Mouse (Mus musculus): ENCODE results near the gene Khdrbs2. TPM values are rescaled to one million over a fixed set of nuclear protein-coding genes. Genes with fewer than 3 reads are reported as not detected.
"Not testable (repeated sequence)": the region's sequence is repeated elsewhere in the genome, so short reads cannot be mapped to it uniquely, and the experiment has no call there.

Khdrbs2 gene
- polyA plus RNA-seq, 1 experiment from 2014 or later: 1.2 TPM

DNA sequence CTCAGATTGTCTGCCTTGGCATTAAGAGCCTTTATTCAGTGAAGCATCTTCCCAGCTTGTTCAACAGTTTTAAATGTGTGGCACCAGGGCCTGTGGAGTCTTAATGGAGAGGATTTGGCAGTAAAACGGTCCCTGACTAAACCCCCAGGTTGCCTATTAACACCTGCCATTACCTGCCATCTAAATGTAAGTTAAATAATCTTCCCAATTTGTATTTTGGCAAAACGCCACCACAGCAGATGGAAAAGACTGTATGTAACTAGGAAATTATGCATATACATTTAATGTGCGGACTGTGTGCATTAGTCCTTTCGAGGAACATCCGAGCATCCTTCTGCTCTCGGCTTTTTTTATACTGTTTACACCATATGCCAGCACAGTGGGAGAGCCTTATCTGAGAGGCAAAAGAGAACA lies 290.6 kb downstream of the Khdrbs2 start:
- no peak overlapping the region for H3K4me3 ChIP-seq
- H3K27me3 ChIP-seq (replicated peaks): no peaks in the 10 kb centered on the region
- H3K9me3 ChIP-seq (replicated peaks): no peaks in the 10 kb centered on the region; the same call in 1 of the 2 replicates
- no peak overlapping the region for H3K27ac ChIP-seq (ENCODE audit: poor library complexity, severe bottlenecking)
- ATAC-seq (ENCODE audit: insufficient number of reproducible peaks, low FRiP score): no peak
- WGBS: 76% methylated on average over 6 of the region's 6 CpGs
- H3K36me3 ChIP-seq: no peaks in the 10 kb centered on the region
- H3K4me1 ChIP-seq (replicated peaks): no peaks in the 10 kb centered on the region
- H3K4me2 ChIP-seq: no peak overlapping the region
- no peak overlapping the region for H3K9ac ChIP-seq

DNA sequence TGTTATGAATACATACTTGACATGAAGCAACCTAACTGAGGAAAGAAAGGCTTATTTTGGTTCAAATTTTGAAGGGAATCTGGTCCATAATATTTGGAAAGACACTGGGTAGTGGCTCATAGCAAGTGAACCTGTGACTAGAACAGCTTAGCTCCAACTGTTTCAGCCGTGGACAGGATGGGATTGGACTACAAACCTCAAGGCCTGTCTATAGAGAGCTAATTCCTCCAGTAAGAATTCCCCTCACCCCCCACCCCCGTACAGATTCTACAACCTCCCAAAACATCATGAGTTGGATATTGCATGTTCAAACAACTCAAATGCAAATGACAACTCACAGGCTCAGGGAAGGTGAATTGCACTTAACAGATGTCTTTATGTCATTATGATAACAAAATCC lies 298.5 kb downstream of the Khdrbs2 start:
- no peaks in the 10 kb centered on the region for H3K27me3 ChIP-seq (replicated peaks)
- 64% methylated on average over 2 of the region's 2 CpGs for WGBS

DNA sequence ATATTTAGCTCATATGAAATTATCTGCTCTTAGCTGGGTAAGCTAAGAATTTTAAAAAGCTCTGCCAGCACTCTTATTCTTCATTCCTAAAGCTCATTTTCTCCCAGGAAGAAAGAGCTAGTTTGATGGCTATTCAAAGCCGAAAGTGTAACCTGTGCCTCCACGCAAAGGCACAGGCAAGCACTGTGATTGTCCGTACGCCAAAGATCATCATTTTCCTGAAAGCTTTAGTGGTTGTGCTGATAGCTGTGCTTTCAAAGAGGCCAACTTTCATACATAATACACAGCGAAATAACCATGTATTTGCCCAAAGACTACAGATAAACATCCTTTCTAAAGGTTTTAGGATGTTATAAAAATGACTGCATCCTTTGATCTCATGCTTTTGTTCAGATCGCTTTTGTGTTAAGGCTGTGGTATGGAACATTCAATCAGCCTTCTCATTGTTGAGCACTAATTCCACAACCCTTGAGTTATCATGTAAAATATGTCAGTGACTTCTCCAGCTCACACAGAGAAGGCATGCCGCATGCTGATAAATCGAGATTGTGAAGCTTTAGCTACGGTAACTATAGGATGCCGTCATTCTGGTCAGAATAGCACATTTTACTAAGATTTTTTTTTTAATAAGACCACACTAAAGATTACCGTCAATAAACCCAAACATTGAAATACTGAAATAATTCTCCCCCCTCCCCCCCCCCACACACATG lies 299.1 kb downstream of the Khdrbs2 start:
- WGBS: 80% methylated on average over 11 of the region's 11 CpGs

More for the DNA sequence above, 298.5 kb downstream of the Khdrbs2 start:
- no peaks in the 10 kb centered on the region for H3K9me3 ChIP-seq (replicated peaks)
- no peak overlapping the region for H3K9ac ChIP-seq
- no peak for ATAC-seq (ENCODE audit: insufficient number of reproducible peaks, low FRiP score)
- H3K36me3 ChIP-seq: no peaks in the 10 kb centered on the region
- H3K4me2 ChIP-seq: no peak overlapping the region
- no peaks in the 10 kb centered on the region for H3K4me1 ChIP-seq (replicated peaks)
- H3K4me3 ChIP-seq: no peak overlapping the region
- H3K27ac ChIP-seq (ENCODE audit: poor library complexity, severe bottlenecking): no peak overlapping the region

GRCm38 (mm10) chr1:32487944-32488343 lies 315.4 kb downstream of the Khdrbs2 start:
- H3K27me3 ChIP-seq (replicated peaks): no peaks in the 10 kb centered on the region
- no peaks in the 10 kb centered on the region for H3K36me3 ChIP-seq
- H3K4me2 ChIP-seq: no peak overlapping the region
- H3K4me3 ChIP-seq: no peak overlapping the region
- H3K4me1 ChIP-seq (replicated peaks): no peaks in the 10 kb centered on the region
- no peaks in the 10 kb centered on the region for H3K9me3 ChIP-seq (replicated peaks)
- H3K27ac ChIP-seq (ENCODE audit: poor library complexity, severe bottlenecking): no peak overlapping the region
- no peak for ATAC-seq (ENCODE audit: insufficient number of reproducible peaks, low FRiP score)
- H3K9ac ChIP-seq: no peak overlapping the region
- 69% methylated on average over 2 of the region's 2 CpGs for WGBS

More for the DNA sequence above, 299.1 kb downstream of the Khdrbs2 start:
- H3K4me3 ChIP-seq: no peak overlapping the region
- H3K4me1 ChIP-seq (replicated peaks): no peaks in the 10 kb centered on the region
- ATAC-seq (ENCODE audit: insufficient number of reproducible peaks, low FRiP score): no peak
- H3K4me2 ChIP-seq: no peak overlapping the region
- H3K9me3 ChIP-seq (replicated peaks): no peaks in the 10 kb centered on the region
- no peak overlapping the region for H3K27ac ChIP-seq (ENCODE audit: poor library complexity, severe bottlenecking)
- no peaks in the 10 kb centered on the region for H3K27me3 ChIP-seq (replicated peaks)
- H3K9ac ChIP-seq: no peak overlapping the region
- H3K36me3 ChIP-seq: no peaks in the 10 kb centered on the region

GRCm38 (mm10) chr1:32503381-32503780 lies 330.9 kb downstream of the Khdrbs2 start:
- 89% methylated on average over 6 of the region's 6 CpGs for WGBS
- Histone ChIP-seq H3K27ac (ENCODE audit: poor library complexity, severe bottlenecking) (no peak overlapping the region), H3K9me3 (replicated peaks) (no peaks in the 10 kb centered on the region), H3K4me2 (no peak overlapping the region), H3K27me3 (replicated peaks) (no peaks in the 10 kb centered on the region), H3K4me1 (replicated peaks) (no peaks in the 10 kb centered on the region), H3K36me3 (no peaks in the 10 kb centered on the region), H3K9ac (no peak overlapping the region), H3K4me3 (no peak overlapping the region)
- ATAC-seq (ENCODE audit: insufficient number of reproducible peaks, low FRiP score): no peak

DNA sequence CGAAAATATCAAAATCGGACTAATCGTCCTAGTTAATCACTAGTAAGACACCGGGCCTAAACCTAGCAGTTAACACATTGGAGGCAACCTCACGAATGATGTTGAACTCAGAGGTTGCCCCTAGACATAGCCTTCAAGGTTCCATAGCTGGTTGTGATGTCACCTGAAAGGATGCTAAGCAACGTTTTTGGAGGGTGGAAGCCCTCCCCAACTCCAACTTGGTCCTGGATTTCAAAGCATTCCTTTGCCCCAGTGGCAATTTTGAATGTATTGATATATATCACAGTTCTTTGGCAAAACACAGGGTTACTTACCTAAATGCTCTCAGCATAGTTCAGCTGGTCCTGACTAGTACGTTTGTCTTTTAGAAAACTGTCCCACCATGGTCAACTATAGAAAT lies 374.7 kb downstream of the Khdrbs2 start, which contains the start of gene Gm5415:
Gene Gm5415 (minus strand): TSS at position 101 of the 400 bp plus-strand sequence.
- not testable (repeated sequence) for H3K4me2 ChIP-seq; H3K9me3 ChIP-seq (replicated peaks); H3K27ac ChIP-seq (ENCODE audit: poor library complexity, severe bottlenecking); H3K4me3 ChIP-seq; H3K4me1 ChIP-seq (replicated peaks); ATAC-seq (ENCODE audit: insufficient number of reproducible peaks, low FRiP score); H3K27me3 ChIP-seq (replicated peaks); H3K36me3 ChIP-seq; H3K9ac ChIP-seq
- WGBS: 66% methylated on average over 3 of the region's 7 CpGs

GRCm38 (mm10) chr1:32553459-32553858 lies 380.9 kb downstream of the Khdrbs2 start:
- Histone ChIP-seq H3K27ac (ENCODE audit: poor library complexity, severe bottlenecking) (no peak overlapping the region), H3K9ac (no peak overlapping the region), H3K4me3 (no peak overlapping the region), H3K27me3 (replicated peaks) (no peaks in the 10 kb centered on the region), H3K36me3 (no peaks in the 10 kb centered on the region), H3K9me3 (replicated peaks) (no peaks in the 10 kb centered on the region), H3K4me1 (replicated peaks) (no peaks in the 10 kb centered on the region), H3K4me2 (no peak overlapping the region)
- ATAC-seq (ENCODE audit: insufficient number of reproducible peaks, low FRiP score): no peak
- 83% methylated on average over 3 of the region's 3 CpGs for WGBS

- Histone ChIP-seq H3K27ac (ENCODE audit: poor library complexity, severe bottlenecking) (no peak overlapping the region), H3K4me2 (no peak overlapping the region), H3K9me3 (replicated peaks) (no peaks in the 10 kb centered on the region), H3K4me3 (no peak overlapping the region), H3K9ac (no peak overlapping the region), H3K36me3 (no peaks in the 10 kb centered on the region), H3K4me1 (replicated peaks) (no peaks in the 10 kb centered on the region), H3K27me3 (replicated peaks) (no peaks in the 10 kb centered on the region)
- ATAC-seq (ENCODE audit: insufficient number of reproducible peaks, low FRiP score): no peak
- 55% methylated on average over 4 of the region's 4 CpGs for WGBS
Measured at GRCm38 (mm10) chr1:32553925-32554324, 381.4 kb downstream of the Khdrbs2 start.

GRCm38 (mm10) chr1:32568901-32569300 lies 396.4 kb downstream of the Khdrbs2 start:
- no peak overlapping the region for H3K4me2 ChIP-seq
- no peaks in the 10 kb centered on the region for H3K36me3 ChIP-seq
- no peak overlapping the region for H3K9ac ChIP-seq
- no peaks in the 10 kb centered on the region for H3K4me1 ChIP-seq (replicated peaks)
- H3K27me3 ChIP-seq (replicated peaks): no peaks in the 10 kb centered on the region
- H3K27ac ChIP-seq (ENCODE audit: poor library complexity, severe bottlenecking): no peak overlapping the region
- no peak overlapping the region for H3K4me3 ChIP-seq
- 87% methylated on average over 2 of the region's 2 CpGs for WGBS
- no peaks in the 10 kb centered on the region; the same call in 1 of the 2 replicates for H3K9me3 ChIP-seq (replicated peaks)
- ATAC-seq (ENCODE audit: insufficient number of reproducible peaks, low FRiP score): no peak

DNA sequence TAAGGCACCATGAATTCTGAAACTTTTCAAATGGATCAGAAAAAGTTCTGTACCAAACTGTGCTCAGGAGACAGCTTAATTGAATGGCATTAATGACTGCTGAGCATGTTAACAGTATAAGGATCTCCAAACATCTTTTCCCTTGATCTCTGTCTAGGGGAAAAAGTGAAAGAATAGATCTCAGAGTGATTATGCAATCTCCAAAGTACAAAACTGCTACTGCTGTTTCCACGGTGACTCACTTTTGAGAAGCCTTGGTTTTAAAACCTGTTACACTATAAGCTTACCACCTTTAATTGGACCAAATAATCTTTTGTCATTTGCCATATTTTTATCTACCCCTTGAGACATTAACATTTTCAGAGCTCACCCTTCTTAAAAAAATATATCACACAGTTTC lies 453.5 kb downstream of the Khdrbs2 start:
- H3K9me3 ChIP-seq (replicated peaks): no peaks in the 10 kb centered on the region
- no peak overlapping the region for H3K4me3 ChIP-seq
- ATAC-seq (ENCODE audit: insufficient number of reproducible peaks, low FRiP score): no peak
- no peak overlapping the region for H3K9ac ChIP-seq
- no peaks in the 10 kb centered on the region for H3K36me3 ChIP-seq
- H3K27ac ChIP-seq (ENCODE audit: poor library complexity, severe bottlenecking): no peak overlapping the region
- 84% methylated on average over 1 of the region's 1 CpGs for WGBS
- no peaks in the 10 kb centered on the region for H3K4me1 ChIP-seq (replicated peaks)
- H3K4me2 ChIP-seq: no peak overlapping the region
- no peaks in the 10 kb centered on the region for H3K27me3 ChIP-seq (replicated peaks)

DNA sequence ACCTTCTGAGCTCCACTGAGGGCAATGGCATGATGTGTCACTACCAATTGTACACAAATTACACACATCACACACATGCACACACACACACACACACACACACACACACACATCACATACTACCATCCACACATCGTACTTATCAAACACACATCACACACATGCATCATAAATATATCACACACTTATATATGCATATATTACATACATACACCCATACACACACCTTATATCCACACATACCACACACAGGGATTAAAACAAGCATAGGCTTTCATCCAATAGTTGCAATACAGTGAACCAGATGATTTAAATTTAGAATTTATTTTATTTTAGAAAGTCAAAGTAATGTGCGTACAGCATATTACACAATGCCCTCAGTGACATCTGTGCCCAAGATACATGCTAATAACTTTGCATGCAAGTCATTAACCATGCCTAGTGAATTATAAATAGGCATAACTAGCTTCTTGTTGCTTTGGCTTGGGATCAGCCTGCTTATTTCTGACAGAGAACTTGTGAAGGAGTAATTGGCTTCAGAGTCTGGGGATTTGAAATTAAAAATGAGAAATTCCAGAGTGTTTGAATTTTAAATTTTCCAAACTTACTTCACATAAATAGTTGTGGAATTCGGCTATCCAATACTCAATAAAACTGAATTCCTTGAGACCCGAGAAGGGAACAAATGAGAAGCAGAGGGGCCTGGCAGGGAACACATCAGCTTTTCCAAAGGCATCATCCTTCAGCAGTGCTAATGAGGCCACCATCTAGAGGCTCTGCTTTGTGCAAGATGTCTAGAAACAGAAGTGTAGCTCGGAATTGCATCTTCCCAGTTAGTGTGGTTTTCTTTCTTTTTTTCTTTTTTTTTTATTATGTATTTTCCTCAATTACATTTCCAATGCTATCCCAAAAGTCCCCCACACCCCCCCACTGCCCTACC lies 460.2 kb downstream of the Khdrbs2 start:
- no peak overlapping the region for H3K27ac ChIP-seq (ENCODE audit: poor library complexity, severe bottlenecking)
- no peaks in the 10 kb centered on the region for H3K9me3 ChIP-seq (replicated peaks)
- ATAC-seq (ENCODE audit: insufficient number of reproducible peaks, low FRiP score): no peak
- no peaks in the 10 kb centered on the region for H3K4me1 ChIP-seq (replicated peaks)
- 76% methylated on average over 5 of the region's 5 CpGs for WGBS
- H3K27me3 ChIP-seq (replicated peaks): no peaks in the 10 kb centered on the region
- no peak overlapping the region for H3K4me2 ChIP-seq
- H3K9ac ChIP-seq: no peak overlapping the region
- no peaks in the 10 kb centered on the region for H3K36me3 ChIP-seq
- no peak overlapping the region for H3K4me3 ChIP-seq
